Mouse (Mus musculus) neutrophil, adult 83 days (primary cell): ENCODE results near the gene Gm14214. TPM values are rescaled to one million over a fixed set of nuclear protein-coding genes. Genes with fewer than 3 reads are reported as not detected.

Experiments used
- total RNA-seq, 2 experiments: library from RNA; stranded (reverse); gene quantifications; one replicate each; pipeline ENCODE4 v1.2.4; 2023

The Gm14214 gene
- total RNA-seq, result not detected

GRCm38 (mm10) chr2:154769930-154770329 lies at the start of gene Gm14214:
TSS of gene Gm14214 (minus strand) at chr2:154770030.

GRCm38 (mm10) chr2:154790656-154791483 lies 21.0 kb upstream of the Gm14214 start, which contains the start of the genes Raly and a:
TSS of gene Raly (plus strand) at chr2:154791096.
TSS of gene a (plus strand) at chr2:154791402.

Other genes with a start within 250 kb of the Gm14214 start
- gene 1700003F12Rik, start 222.9 kb downstream of the Gm14214 start, total RNA-seq, result not detected
- under 1 TPM in 1 of 2 experiments, not detected in 1; 0.35 TPM for gene Actl10, start 218.3 kb downstream of the Gm14214 start, total RNA-seq
- 1 to 10 TPM; 2.3 to 2.4 TPM for gene Necab3, start 211.1 kb downstream of the Gm14214 start, total RNA-seq
- gene E2f1, start 200.1 kb downstream of the Gm14214 start, total RNA-seq, result 10 to 100 TPM; 20.6 to 24.3 TPM
- gene Pxmp4, start 166.3 kb downstream of the Gm14214 start, total RNA-seq, result 10 to 100 TPM; 17.3 to 18.7 TPM
- 1 to 10 TPM; 4.3 to 4.5 TPM for gene Zfp341, start 156.7 kb downstream of the Gm14214 start, total RNA-seq
- gene 4930519P11Rik, start 156.6 kb downstream of the Gm14214 start, total RNA-seq, result not detected
- 100 to 1,000 TPM; 162 to 170 TPM for gene Chmp4b, start 118.3 kb downstream of the Gm14214 start, total RNA-seq
- gene Raly, start 21.1 kb upstream of the Gm14214 start, total RNA-seq, result 100 to 1,000 TPM; 178 to 179 TPM
- not detected for gene a, start 21.4 kb upstream of the Gm14214 start, total RNA-seq
- gene Eif2s2, start 122.9 kb upstream of the Gm14214 start, total RNA-seq, result 10 to 100 TPM; 40.2 to 40.6 TPM
- not detected for gene Gm14226, start 248.2 kb upstream of the Gm14214 start, total RNA-seq